Mouse (Mus musculus) bone marrow, adult 2 months (tissue): ENCODE measurements at regions not wholly inside any gene's neighbourhood (a gene's known extent, or its start where the extent isn't known, plus 50 kb on each side); places are given as distances from the start of the nearest gene placed in this dataset.

ENCODE experiments used
- CTCF ChIP-seq: fragments of 200-500 bp; IDR thresholded peaks from 2 replicates; pipeline ENCODE4 v1.5.1; 2011; ENCODE audit warnings: low read length, control low read depth; ENCODE audit not compliant: control insufficient read depth, insufficient read depth
- POLR2A ChIP-seq: fragments of 200-500 bp; IDR thresholded peaks from 2 replicates; pipeline ENCODE4 v1.6.1; 2011; ENCODE audit warnings: low read depth, mild to moderate bottlenecking, control low read depth, low read length, borderline replicate concordance; ENCODE audit not compliant: control insufficient read depth

DNA sequence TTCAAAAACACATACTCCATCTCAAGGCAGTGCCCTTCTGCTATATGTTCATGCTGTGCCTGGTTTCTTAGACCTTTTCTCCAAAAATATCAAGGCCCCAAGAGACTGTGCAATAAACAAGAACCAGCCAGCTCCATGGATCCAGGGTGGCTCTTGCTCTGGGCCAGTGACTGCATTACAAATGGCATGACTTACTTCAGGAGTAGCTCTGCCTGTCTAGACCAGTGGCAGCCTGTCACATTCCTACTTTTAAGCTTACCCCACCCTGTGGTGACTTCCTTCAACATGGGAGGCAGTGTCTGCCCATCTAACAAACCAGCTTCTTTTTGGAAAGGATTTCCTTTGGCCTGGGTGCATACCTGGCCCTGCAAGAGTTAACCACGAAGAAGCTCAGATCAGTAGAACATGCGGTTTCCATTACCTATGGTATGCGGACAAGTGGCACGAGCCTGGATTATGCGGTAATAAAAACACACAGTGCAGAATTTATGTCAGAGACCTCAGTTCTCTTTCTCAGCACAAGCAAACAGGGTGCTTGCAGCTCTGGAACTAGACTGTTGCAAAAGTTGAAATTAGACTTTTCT lies 418.8 kb upstream of the Zfp462 start:
- no peak for TF ChIP-seq CTCF
- TF ChIP-seq POLR2A, result no peak
